Mouse (Mus musculus): Measurements from ENCODE around the gene Nktr. TPM values are rescaled to one million over a fixed set of nuclear protein-coding genes. Genes with fewer than 3 reads are reported as not detected.

Nktr gene
- total and polyA plus RNA-seq, 3 experiments: 32.4 to 70.7 (median 34.3) TPM

GRCm38 (mm10) chr9:121673716-121674115, 45.3 kb upstream of the Nktr start:
- Histone ChIP-seq H3K27ac (ENCODE audit: control insufficient read depth, low read depth, low read length) (no peak overlapping the region), H3K4me3 (ENCODE audit: control insufficient read depth in 1 of 2, insufficient read depth in 1 of 2, low read depth in 2 of 2, low read length in 2 of 2) (no peak overlapping the region), H3K36me3 (ENCODE audit: control insufficient read depth in 1 of 2, insufficient read depth in 2 of 2, low read length in 2 of 2) (peaks cover 0 to 8% of the 10 kb centered on the region in 2 experiments; a peak in 2 of 4 replicates), H3K9me3 (replicated peaks; ENCODE audit: insufficient read depth, low read length) (no peaks in the 10 kb centered on the region), H3K9ac (ENCODE audit: control insufficient read depth, low read depth, low read length, poor library complexity, severe bottlenecking) (no peak overlapping the region), H3K79me2 (ENCODE audit: control insufficient read depth, insufficient read depth, low read length, poor library complexity) (no peaks in the 10 kb centered on the region), H3K4me1 (ENCODE audit: control insufficient read depth in 1 of 2, insufficient read depth in 2 of 2, low read length in 2 of 2) (peaks cover 0 to 21% of the 10 kb centered on the region in 2 experiments; a peak in 2 of 4 replicates), H3K27me3 (ENCODE audit: control insufficient read depth in 1 of 2, insufficient read depth in 2 of 2, low read length in 2 of 2) (no peaks in the 10 kb centered on the region)
- DNase-seq (ENCODE audit: low read depth, low spot score): no peak
- no peak for TF ChIP-seq USF1 (IDR thresholded peaks at IDR 0.05; ENCODE audit: low read depth, low read length)

DNA sequence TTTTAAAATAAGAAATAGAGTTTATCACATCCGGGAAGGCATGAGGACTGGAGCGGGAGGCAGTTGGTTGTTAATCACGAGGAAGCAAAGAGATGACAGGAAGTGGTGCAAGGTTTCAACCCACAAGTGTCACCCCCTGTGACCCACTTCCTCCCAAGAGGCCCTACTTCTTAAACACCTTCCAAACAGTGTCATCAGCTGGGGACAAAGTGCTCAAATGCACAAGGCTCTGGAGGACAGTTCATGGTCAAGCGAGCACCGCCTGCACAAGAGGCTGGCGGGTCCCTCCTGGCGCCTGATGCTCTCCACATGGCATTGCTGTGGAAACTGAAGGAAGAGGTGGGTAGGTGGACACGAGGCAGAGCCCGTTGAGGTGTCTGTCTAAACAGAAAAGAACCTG, 44.0 kb upstream of the Nktr start:
- H3K4me1 ChIP-seq (ENCODE audit: control insufficient read depth in 1 of 2, insufficient read depth in 2 of 2, low read length in 2 of 2): peaks cover 0 to 21% of the 10 kb centered on the region in 2 experiments; a peak in 2 of 4 replicates
- no peak overlapping the region for H3K4me3 ChIP-seq (ENCODE audit: control insufficient read depth in 1 of 2, insufficient read depth in 1 of 2, low read depth in 2 of 2, low read length in 2 of 2)
- TF ChIP-seq ZNF384 (IDR thresholded peaks at IDR 0.05; ENCODE audit: low read depth, low read length) (no peak), TBP (IDR thresholded peaks at IDR 0.05; ENCODE audit: low read depth, low read length) (no peak), NELFE (IDR thresholded peaks at IDR 0.05; ENCODE audit: low read depth, low read length) (no peak), SIN3A (IDR thresholded peaks at IDR 0.05; ENCODE audit: low read length) (no peak), SMC3 (IDR thresholded peaks at IDR 0.05; ENCODE audit: low read depth, low read length) (no peak), RCOR1 (IDR thresholded peaks at IDR 0.05; ENCODE audit: low read depth, low read length) (no peak), CTCF (IDR thresholded peaks at IDR 0.05 in 2 of 3, conservative IDR thresholded peaks at IDR 0.05 in 1 of 3; ENCODE audit: control insufficient read depth in 1 of 3, insufficient read depth in 1 of 3, low read depth in 2 of 3, low read length in 3 of 3, poor library complexity in 1 of 3, severe bottlenecking in 1 of 3) (no peak), HCFC1 (IDR thresholded peaks at IDR 0.05; ENCODE audit: low read depth, low read length) (0 out of 2 replicates have a peak, but pooled peaks have one; percentile 27), RAD21 (IDR thresholded peaks at IDR 0.05; ENCODE audit: low read depth, low read length) (no peak), EP300 (IDR thresholded peaks at IDR 0.05; ENCODE audit: low read depth in 1 of 2, low read length in 2 of 2) (peak in 1 of 2 experiments; percentile 23; a peak in 2 of 4 replicates), USF2 (IDR thresholded peaks at IDR 0.05; ENCODE audit: borderline replicate concordance in 1 of 2, insufficient read depth in 1 of 2, low read depth in 1 of 2, low read length in 2 of 2) (no peak), MAFK (IDR thresholded peaks at IDR 0.05; ENCODE audit: borderline replicate concordance, low read depth, low read length) (no peak)
- H3K27ac ChIP-seq (ENCODE audit: control insufficient read depth, low read depth, low read length): no peak overlapping the region
- no peaks in the 10 kb centered on the region for H3K79me2 ChIP-seq (ENCODE audit: control insufficient read depth, insufficient read depth, low read length, poor library complexity)
- peak; percentile 39 for DNase-seq (ENCODE audit: low read depth, low spot score)
- no peaks in the 10 kb centered on the region for H3K27me3 ChIP-seq (ENCODE audit: control insufficient read depth in 1 of 2, insufficient read depth in 2 of 2, low read length in 2 of 2)
- H3K9me3 ChIP-seq (replicated peaks; ENCODE audit: insufficient read depth, low read length): no peaks in the 10 kb centered on the region
- H3K36me3 ChIP-seq (ENCODE audit: control insufficient read depth in 1 of 2, insufficient read depth in 2 of 2, low read length in 2 of 2): peaks cover 0 to 8% of the 10 kb centered on the region in 2 experiments; a peak in 2 of 4 replicates
- H3K9ac ChIP-seq (ENCODE audit: control insufficient read depth, low read depth, low read length, poor library complexity, severe bottlenecking): no peak overlapping the region

GRCm38 (mm10) chr9:121675556-121675955, 43.4 kb upstream of the Nktr start:
- no peak overlapping the region for H3K27ac ChIP-seq (ENCODE audit: control insufficient read depth, low read depth, low read length)
- TF ChIP-seq EP300 (IDR thresholded peaks at IDR 0.05; ENCODE audit: low read depth in 1 of 2, low read length in 2 of 2): no peak
- TF ChIP-seq CHD1 (IDR thresholded peaks at IDR 0.05; ENCODE audit: low read depth, low read length): no peak
- TF ChIP-seq ZKSCAN1 (IDR thresholded peaks at IDR 0.05; ENCODE audit: low read depth, low read length): no peak
- TF ChIP-seq GABPA (IDR thresholded peaks at IDR 0.05; ENCODE audit: low read depth, low read length): no peak
- TF ChIP-seq SMC3 (IDR thresholded peaks at IDR 0.05; ENCODE audit: low read depth, low read length): no peak
- TF ChIP-seq MEF2A (IDR thresholded peaks at IDR 0.05; ENCODE audit: extremely low read depth, insufficient replicate concordance, low read depth, low read length, poor library complexity, severe bottlenecking): no peak
- no peak for TF ChIP-seq ZNF384 (IDR thresholded peaks at IDR 0.05; ENCODE audit: low read depth, low read length)
- no peak for TF ChIP-seq CTCF (IDR thresholded peaks at IDR 0.05 in 2 of 3, conservative IDR thresholded peaks at IDR 0.05 in 1 of 3; ENCODE audit: control insufficient read depth in 1 of 3, insufficient read depth in 1 of 3, low read depth in 2 of 3, low read length in 3 of 3, poor library complexity in 1 of 3, severe bottlenecking in 1 of 3)
- TF ChIP-seq CHD2 (IDR thresholded peaks at IDR 0.05; ENCODE audit: low read length): no peak
- TF ChIP-seq MYB (IDR thresholded peaks at IDR 0.05; ENCODE audit: low read depth, low read length): no peak
- no peak for TF ChIP-seq E2F4 (IDR thresholded peaks at IDR 0.05; ENCODE audit: borderline replicate concordance, low read depth, low read length)
- H3K9ac ChIP-seq (ENCODE audit: control insufficient read depth, low read depth, low read length, poor library complexity, severe bottlenecking): no peak overlapping the region
- H3K36me3 ChIP-seq (ENCODE audit: control insufficient read depth in 1 of 2, insufficient read depth in 2 of 2, low read length in 2 of 2): peaks cover 0 to 8% of the 10 kb centered on the region in 2 experiments; a peak in 2 of 4 replicates
- H3K27me3 ChIP-seq (ENCODE audit: control insufficient read depth in 1 of 2, insufficient read depth in 2 of 2, low read length in 2 of 2): no peaks in the 10 kb centered on the region
- no peak for DNase-seq (ENCODE audit: low read depth, low spot score)
- no peak overlapping the region for H3K4me3 ChIP-seq (ENCODE audit: control insufficient read depth in 1 of 2, insufficient read depth in 1 of 2, low read depth in 2 of 2, low read length in 2 of 2)
- H3K9me3 ChIP-seq (replicated peaks; ENCODE audit: insufficient read depth, low read length): no peaks in the 10 kb centered on the region
- H3K79me2 ChIP-seq (ENCODE audit: control insufficient read depth, insufficient read depth, low read length, poor library complexity): no peaks in the 10 kb centered on the region
- H3K4me1 ChIP-seq (ENCODE audit: control insufficient read depth in 1 of 2, insufficient read depth in 2 of 2, low read length in 2 of 2): peaks cover 0 to 21% of the 10 kb centered on the region in 2 experiments; a peak in 2 of 4 replicates

Measured in MEL (cell line).